Mouse (Mus musculus) spleen, adult 2 months (tissue): ENCODE data around the gene Fbxl14.

ENCODE experiments used
- CTCF ChIP-seq: fragments of 200-500 bp; IDR thresholded peaks from 2 replicates; pipeline ENCODE4 v1.5.1; 2011; ENCODE audit warnings: mild to moderate bottlenecking, inconsistent platforms; ENCODE audit not compliant: insufficient read depth, insufficient read length, insufficient replicate concordance; ENCODE audit errors: extremely low read depth
- POLR2A ChIP-seq: fragments of 200-500 bp; IDR thresholded peaks from 2 replicates; pipeline ENCODE4 v1.6.1; 2011; ENCODE audit warnings: low read depth, low read length, inconsistent platforms

GRCm38 (mm10) chr6:119437894-119438761, 41.3 kb upstream of the Fbxl14 start:
- TF ChIP-seq POLR2A (no peak), CTCF (no peak)
